Mouse (Mus musculus) kidney, adult 11 months (tissue): ENCODE results near the gene Ano9.

Experiments
- DNase-seq: peaks from one replicate; pipeline ENCODE4 v3.0.0; 2022

The Ano9 gene

GRCm38 (mm10) chr7:141099911-141100691 lies 17.5 kb downstream of the Ano9 start, which contains the start of gene Sigirr:
Gene Sigirr (minus strand): TSS chr7:141100572.
- peak; percentile 70 for DNase-seq

- no peak for DNase-seq
Measured at GRCm38 (mm10) chr7:141097177-141097576, 20.4 kb downstream of the Ano9 start.

- DNase-seq: peak; percentile 80
Measured at GRCm38 (mm10) chr7:141096649-141097056, 21.0 kb downstream of the Ano9 start.

- DNase-seq: no peak
Measured at GRCm38 (mm10) chr7:141096021-141096420, 21.6 kb downstream of the Ano9 start.

GRCm38 (mm10) chr7:141094487-141095205 lies 23.0 kb downstream of the Ano9 start:
- DNase-seq: peak; percentile 92

- peak; percentile 89 for DNase-seq
Measured at GRCm38 (mm10) chr7:141093950-141094349, 23.7 kb downstream of the Ano9 start.

GRCm38 (mm10) chr7:141092051-141092735 lies 25.4 kb downstream of the Ano9 start:
- peak; percentile 92 for DNase-seq

- DNase-seq: no peak
Measured at GRCm38 (mm10) chr7:141090228-141090627, 27.4 kb downstream of the Ano9 start.

GRCm38 (mm10) chr7:141088473-141088872 lies 29.1 kb downstream of the Ano9 start:
- no peak for DNase-seq

- DNase-seq: no peak
Measured at GRCm38 (mm10) chr7:141087894-141088293, 29.7 kb downstream of the Ano9 start.

- peak; percentile 81 for DNase-seq
Measured at GRCm38 (mm10) chr7:141079481-141080449, 37.8 kb downstream of the Ano9 start.

- DNase-seq: no peak
Measured at GRCm38 (mm10) chr7:141078876-141079275, 38.7 kb downstream of the Ano9 start.

GRCm38 (mm10) chr7:141077841-141078240 lies 39.8 kb downstream of the Ano9 start, which contains the start of gene Pkp3:
Gene Pkp3 (plus strand): TSS chr7:141078218.
- no peak for DNase-seq

GRCm38 (mm10) chr7:141073782-141074181 lies 43.8 kb downstream of the Ano9 start:
- DNase-seq: no peak

GRCm38 (mm10) chr7:141072017-141072745 lies 45.4 kb downstream of the Ano9 start:
- DNase-seq: no peak

- peak; percentile 61 for DNase-seq
Measured at GRCm38 (mm10) chr7:141070058-141070862, 47.3 kb downstream of the Ano9 start.

- DNase-seq: no peak
Measured at GRCm38 (mm10) chr7:141068351-141068750, 49.3 kb downstream of the Ano9 start.

- DNase-seq: peak; percentile 42
Measured at GRCm38 (mm10) chr7:141064576-141064975, 53.0 kb downstream of the Ano9 start.

- no peak for DNase-seq
Measured at GRCm38 (mm10) chr7:141064175-141064574, 53.4 kb downstream of the Ano9 start.

- no peak for DNase-seq
Measured at GRCm38 (mm10) chr7:141063353-141063752, 54.3 kb downstream of the Ano9 start.

GRCm38 (mm10) chr7:141062525-141062924 lies 55.1 kb downstream of the Ano9 start:
- no peak for DNase-seq
